20 mouse cellular contexts compared by ENCODE assay signal in genomic region chr5:33435151-33435550, GRCm38 (mm10). TPM values are rescaled to one million over a fixed set of nuclear protein-coding genes. Genes with fewer than 3 reads are reported as not detected.
DNase-seq lines count a peak whose midpoint lies in the region; ATAC-seq lines count a peak whose summit lies in the region.
"Had no signal": no experiment of that assay in that cellular context is flagged by ENCODE, and none has a peak within 500 bp of the region (broad histone marks: within the 10 kb centered on the region; RNA-seq: fewer than 3 reads in every experiment).

No protein-coding gene starts in this region.

- peaks cover 100% of the 10 kb centered on the region for H3K27me3 ChIP-seq in hindbrain, embryonic 10.5 days (ENCODE audit: insufficient read depth, poor library complexity, severe bottlenecking)
- H3K27me3 ChIP-seq in hindbrain, embryonic 16.5 days (replicated peaks; ENCODE audit: control insufficient read depth, insufficient read depth, low read length) = peaks cover 65% of the 10 kb centered on the region
- peaks cover 91% of the 10 kb centered on the region for H3K27me3 ChIP-seq in neural tube, embryonic 11.5 days (ENCODE audit: control insufficient read depth, insufficient read depth, low read length)
- peaks cover 97% of the 10 kb centered on the region for H3K27me3 ChIP-seq in hindbrain, embryonic 14.5 days (ENCODE audit: control insufficient read depth, insufficient read depth, low read length)

- no peak overlapping the region for H3K4me3 ChIP-seq in hindbrain, embryonic 10.5 days
- H3K4me3 ChIP-seq in hindbrain, embryonic 16.5 days (ENCODE audit: low read length) = no peak overlapping the region
- no peak overlapping the region for H3K4me3 ChIP-seq in neural tube, embryonic 11.5 days (ENCODE audit: low read depth, low read length)
- no peak overlapping the region for H3K4me3 ChIP-seq in hindbrain, embryonic 14.5 days (replicated peaks; ENCODE audit: low read length)

- H3K9me3 ChIP-seq in hindbrain, embryonic 10.5 days = no peaks in the 10 kb centered on the region
- no peaks in the 10 kb centered on the region for H3K9me3 ChIP-seq in hindbrain, embryonic 16.5 days (ENCODE audit: control insufficient read depth, low read length)
- no peaks in the 10 kb centered on the region for H3K9me3 ChIP-seq in neural tube, embryonic 11.5 days (ENCODE audit: control insufficient read depth, low read length)
- no peaks in the 10 kb centered on the region for H3K9me3 ChIP-seq in hindbrain, embryonic 14.5 days (ENCODE audit: control insufficient read depth, low read length)
- H3K9me3 ChIP-seq: stomach, embryonic 15.5 days had no signal

- no peak overlapping the region for H3K9ac ChIP-seq in hindbrain, embryonic 16.5 days (ENCODE audit: low read depth, low read length)
- H3K9ac ChIP-seq in neural tube, embryonic 11.5 days (ENCODE audit: low read length) = no peak overlapping the region
- H3K9ac ChIP-seq in hindbrain, embryonic 14.5 days = no peak overlapping the region
- H3K9ac ChIP-seq: liver, postnatal 0 days; stomach, embryonic 15.5 days had no signal

- no peak overlapping the region for H3K27ac ChIP-seq in hindbrain, embryonic 10.5 days
- no peak overlapping the region for H3K27ac ChIP-seq in hindbrain, embryonic 16.5 days (ENCODE audit: low read depth, low read length)
- no peak overlapping the region for H3K27ac ChIP-seq in neural tube, embryonic 11.5 days (ENCODE audit: low read depth, low read length)
- no peak overlapping the region for H3K27ac ChIP-seq in hindbrain, embryonic 14.5 days
- H3K27ac ChIP-seq: stomach, embryonic 15.5 days had no signal

- 2% methylated on average over 26 of the region's 26 CpGs for WGBS in hindbrain, embryonic 10.5 days
- 2% methylated on average over 26 of the region's 26 CpGs for WGBS in hindbrain, embryonic 16.5 days
- WGBS in neural tube, embryonic 11.5 days = 1% methylated on average over 26 of the region's 26 CpGs
- WGBS in hindbrain, embryonic 14.5 days = 1% methylated on average over 26 of the region's 26 CpGs

- H3K36me3 ChIP-seq in hindbrain, embryonic 10.5 days = no peaks in the 10 kb centered on the region
- H3K36me3 ChIP-seq in hindbrain, embryonic 16.5 days (ENCODE audit: control insufficient read depth, insufficient read depth, low read length) = no peaks in the 10 kb centered on the region
- no peaks in the 10 kb centered on the region for H3K36me3 ChIP-seq in neural tube, embryonic 11.5 days (ENCODE audit: control insufficient read depth, insufficient read depth, low read length)
- H3K36me3 ChIP-seq in hindbrain, embryonic 14.5 days (replicated peaks; ENCODE audit: control insufficient read depth, insufficient read depth) = no peaks in the 10 kb centered on the region
- H3K36me3 ChIP-seq: stomach, embryonic 15.5 days had no signal

- H3K4me1 ChIP-seq in hindbrain, embryonic 10.5 days (replicated peaks) = peaks cover 61% of the 10 kb centered on the region
- H3K4me1 ChIP-seq in hindbrain, embryonic 16.5 days (ENCODE audit: control insufficient read depth, insufficient read depth, low read depth, low read length) = peaks cover 19% of the 10 kb centered on the region
- peaks cover 17% of the 10 kb centered on the region for H3K4me1 ChIP-seq in neural tube, embryonic 11.5 days (ENCODE audit: control insufficient read depth, insufficient read depth, low read length)
- H3K4me1 ChIP-seq in hindbrain, embryonic 14.5 days (replicated peaks; ENCODE audit: control insufficient read depth, insufficient read depth, low read length) = peaks cover 7% of the 10 kb centered on the region; the same call in 1 of the 2 replicates

- peak; percentile 22 for DNase-seq in hindbrain, embryonic 10.5 days (ENCODE audit: low spot score)
- peak; percentile 15 for DNase-seq in neural tube, embryonic 11.5 days (ENCODE audit: low spot score)
- DNase-seq in neural tube, embryonic 10.5 days (ENCODE audit: extremely low spot score, low spot score) = no peak
- no peak for DNase-seq in hindbrain, embryonic 14.5 days (ENCODE audit: low spot score)
- DNase-seq in gastrocnemius, postnatal 10 days = no peak
- no peak for DNase-seq in layer of hippocampus, adult 11-12 months (ENCODE audit: low spot score)
- DNase-seq: cerebellum, adult 9-11 months; gastrocnemius, postnatal 25 days; kidney, postnatal 14 days; liver; liver, postnatal 0 days; lung, postnatal 14 days had no signal

- ATAC-seq in hindbrain, embryonic 16.5 days = no peak
- ATAC-seq in neural tube, embryonic 11.5 days (ENCODE audit: insufficient read depth, low FRiP score, low TSS enrichment) = no peak
- ATAC-seq in hindbrain, embryonic 14.5 days (ENCODE audit: low FRiP score) = no peak
- ATAC-seq: liver, postnatal 0 days had no signal

- no peak overlapping the region for H3K4me2 ChIP-seq in hindbrain, embryonic 16.5 days (ENCODE audit: low read length)
- H3K4me2 ChIP-seq in neural tube, embryonic 11.5 days (ENCODE audit: low read depth) = no peak overlapping the region
- peak overlapping the region; percentile 36 for H3K4me2 ChIP-seq in hindbrain, embryonic 14.5 days (replicated peaks)

RNA-seq across cellular contexts. Expression of gene Nkx1-1, which starts 1.4 kb away (rescaled TPM):
- 0.21 TPM in 1 of 2 replicates, not detected in the other for polyA plus RNA-seq in hindbrain, embryonic 10.5 days (2016; fragmentation: Nextera tagmentation; extraction: Ambion mirVana)
- 0.47 TPM in 1 of 2 replicates, not detected in the other for polyA plus RNA-seq in hindbrain, embryonic 16.5 days (2015; fragmentation: Nextera tagmentation; extraction: Ambion mirVana)
- 0.59 and 1.2 TPM in 2 replicates for polyA plus RNA-seq in neural tube, embryonic 11.5 days (2014; fragmentation: Nextera tagmentation; extraction: Ambion mirVana)
- polyA plus RNA-seq in hindbrain, embryonic 14.5 days (2014; fragmentation: Nextera tagmentation; extraction: Ambion mirVana) = 0.80 and 0.96 TPM in 2 replicates
- total RNA-seq in gastrocnemius, postnatal 10 days (2021) = not detected
- total RNA-seq: gastrocnemius, postnatal 25 days; heart, adult 8-10 months; heart, postnatal 25 days; layer of hippocampus, postnatal 14 days; left cerebral cortex, postnatal 10 days had no signal
- polyA plus RNA-seq: intestine, embryonic 14.5 days; liver, postnatal 0 days; stomach, embryonic 15.5 days; thymus, postnatal 0 days had no signal

RNA-seq across cellular contexts. Expression of gene Uvssa, which starts 56.8 kb away (rescaled TPM):
- polyA plus RNA-seq in hindbrain, embryonic 10.5 days (2016; fragmentation: Nextera tagmentation; extraction: Ambion mirVana) = 6.1 and 6.4 TPM in 2 replicates
- 6.2 and 6.7 TPM in 2 replicates for polyA plus RNA-seq in hindbrain, embryonic 16.5 days (2015; fragmentation: Nextera tagmentation; extraction: Ambion mirVana)
- polyA plus RNA-seq in neural tube, embryonic 11.5 days (2014; fragmentation: Nextera tagmentation; extraction: Ambion mirVana) = 6.5 and 7.0 TPM in 2 replicates
- 5.6 and 8.3 TPM in 2 replicates for polyA plus RNA-seq in hindbrain, embryonic 14.5 days (2014; fragmentation: Nextera tagmentation; extraction: Ambion mirVana)
- total RNA-seq in gastrocnemius, postnatal 10 days (2021) = 1 to 10 TPM; 5.6 to 7.4 TPM

Comparison
In these comparisons a context has a peak if more than half of its experiments do, and no peak if none do; other contexts are left out.
1. DNase-seq: peak in hindbrain, embryonic 10.5 days (single experiment) and neural tube, embryonic 11.5 days (single experiment); none in neural tube, embryonic 10.5 days (single experiment), hindbrain, embryonic 14.5 days (single experiment), gastrocnemius, postnatal 10 days (single experiment) and layer of hippocampus, adult 11-12 months (single experiment).